In the genomic region with DNA sequence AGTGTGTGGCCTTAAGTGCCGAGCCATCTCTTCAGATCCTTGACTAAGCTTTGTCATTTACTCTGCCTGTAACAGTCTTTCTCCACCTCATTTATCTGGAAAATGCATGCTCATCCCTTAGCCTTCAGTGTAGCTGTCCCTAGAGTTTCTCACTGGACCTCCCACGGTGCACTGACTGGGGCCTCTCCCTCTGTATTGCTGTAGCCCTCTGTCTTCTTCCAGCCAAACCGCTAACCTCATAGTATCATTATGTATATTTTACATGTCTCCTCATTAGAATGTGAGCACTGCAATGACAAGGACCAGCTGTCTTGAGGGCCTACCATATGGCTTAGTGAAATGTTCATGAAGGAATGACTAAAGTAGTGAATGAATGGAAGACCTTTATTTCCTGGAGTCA, we compare ENCODE assay signal across 18 mouse cellular contexts.
DNase-seq lines count a peak whose midpoint lies in the region; ATAC-seq lines count a peak whose summit lies in the region.
"Had no signal": no experiment of that assay in that cellular context is flagged by ENCODE, and none has a peak within 500 bp of the region (broad histone marks: within the 10 kb centered on the region; RNA-seq: fewer than 3 reads in every experiment).

No protein-coding gene starts in this region.

- H3K36me3 ChIP-seq in lung, embryonic 16.5 days (ENCODE audit: control insufficient read depth, insufficient read depth, low read length): no peaks in the 10 kb centered on the region
- H3K36me3 ChIP-seq in intestine, embryonic 16.5 days (ENCODE audit: control insufficient read depth, insufficient read depth, low read length): no peaks in the 10 kb centered on the region
- H3K36me3 ChIP-seq: embryonic facial prominence, embryonic 12.5 days; forebrain, embryonic 15.5 days; heart, embryonic 15.5 days; hindbrain, embryonic 13.5 days had no signal

- H3K27ac ChIP-seq in lung, embryonic 16.5 days (ENCODE audit: low read length): no peak overlapping the region
- no peak overlapping the region for H3K27ac ChIP-seq in intestine, embryonic 16.5 days (ENCODE audit: low read length)
- H3K27ac ChIP-seq: embryonic facial prominence, embryonic 12.5 days; forebrain, embryonic 15.5 days; heart, embryonic 15.5 days; hindbrain, embryonic 13.5 days had no signal

- DNase-seq in kidney, postnatal 4 days: peak; percentile 4 to 10
- DNase-seq in kidney, adult 8-10 months: no peak
- DNase-seq in lung, adult 18-20 months: no peak
- DNase-seq in cerebellum, adult 8-10 months: no peak
- DNase-seq: adrenal gland, adult 2 months; adrenal gland, postnatal 25 days; cerebellum, adult 2 months; cerebellum, postnatal 14 days; gastrocnemius, postnatal 36 days; heart, adult 18-20 months; heart, postnatal 14 days had no signal

- H3K4me2 ChIP-seq in lung, embryonic 16.5 days (ENCODE audit: low read depth, low read length): no peak overlapping the region
- H3K4me2 ChIP-seq in intestine, embryonic 16.5 days (ENCODE audit: low read depth, low read length): no peak overlapping the region
- H3K4me2 ChIP-seq: embryonic facial prominence, embryonic 12.5 days; forebrain, embryonic 15.5 days; heart, embryonic 11.5 days; heart, embryonic 15.5 days; hindbrain, embryonic 13.5 days had no signal

- 54% methylated on average over 3 of the region's 3 CpGs for WGBS in lung, embryonic 16.5 days
- 64% methylated on average over 3 of the region's 3 CpGs for WGBS in intestine, embryonic 16.5 days

- H3K9me3 ChIP-seq in lung, embryonic 16.5 days (ENCODE audit: control insufficient read depth, low read length): no peaks in the 10 kb centered on the region
- no peaks in the 10 kb centered on the region for H3K9me3 ChIP-seq in intestine, embryonic 16.5 days (ENCODE audit: control insufficient read depth, low read length)
- H3K9me3 ChIP-seq: embryonic facial prominence, embryonic 12.5 days; forebrain, embryonic 15.5 days; heart, embryonic 15.5 days; hindbrain, embryonic 13.5 days had no signal

- no peak overlapping the region for H3K9ac ChIP-seq in lung, embryonic 16.5 days (ENCODE audit: low read length)
- no peak overlapping the region for H3K9ac ChIP-seq in intestine, embryonic 16.5 days (ENCODE audit: low read depth, low read length)
- H3K9ac ChIP-seq: embryonic facial prominence, embryonic 12.5 days; forebrain, embryonic 15.5 days; heart, embryonic 15.5 days; hindbrain, embryonic 13.5 days had no signal

- peak; percentile 98 for ATAC-seq in lung, embryonic 16.5 days (ENCODE audit: low read depth)
- 0 out of 2 replicates have a peak, but pooled peaks have one; percentile 33 for ATAC-seq in intestine, embryonic 16.5 days
- ATAC-seq: forebrain, embryonic 15.5 days had no signal

- H3K4me1 ChIP-seq in lung, embryonic 16.5 days (replicated peaks; ENCODE audit: control insufficient read depth, insufficient read depth, low read length): no peaks in the 10 kb centered on the region
- H3K4me1 ChIP-seq in intestine, embryonic 16.5 days (ENCODE audit: control insufficient read depth, insufficient read depth, low read length): no peaks in the 10 kb centered on the region
- H3K4me1 ChIP-seq: embryonic facial prominence, embryonic 12.5 days; forebrain, embryonic 15.5 days; heart, embryonic 15.5 days; hindbrain, embryonic 13.5 days had no signal

- no peaks in the 10 kb centered on the region for H3K27me3 ChIP-seq in lung, embryonic 16.5 days (ENCODE audit: control insufficient read depth, insufficient read depth, low read depth, low read length)
- no peaks in the 10 kb centered on the region for H3K27me3 ChIP-seq in intestine, embryonic 16.5 days (replicated peaks; ENCODE audit: control insufficient read depth, insufficient read depth, low read length)
- H3K27me3 ChIP-seq: embryonic facial prominence, embryonic 12.5 days; forebrain, embryonic 15.5 days; heart, embryonic 15.5 days; hindbrain, embryonic 13.5 days had no signal

- H3K4me3 ChIP-seq in lung, embryonic 16.5 days (ENCODE audit: low read length): no peak overlapping the region
- no peak overlapping the region for H3K4me3 ChIP-seq in intestine, embryonic 16.5 days (ENCODE audit: low read length)
- H3K4me3 ChIP-seq: embryonic facial prominence, embryonic 12.5 days; forebrain, embryonic 15.5 days; heart, embryonic 15.5 days; hindbrain, embryonic 13.5 days had no signal

Comparison
In these comparisons a context has a peak if more than half of its experiments do, and no peak if none do; other contexts are left out.
1. DNase-seq: peak in kidney, postnatal 4 days (2 of 2); none in kidney, adult 8-10 months (0 of 2), lung, adult 18-20 months (0 of 2) and cerebellum, adult 8-10 months (single experiment).